In the genomic region with DNA sequence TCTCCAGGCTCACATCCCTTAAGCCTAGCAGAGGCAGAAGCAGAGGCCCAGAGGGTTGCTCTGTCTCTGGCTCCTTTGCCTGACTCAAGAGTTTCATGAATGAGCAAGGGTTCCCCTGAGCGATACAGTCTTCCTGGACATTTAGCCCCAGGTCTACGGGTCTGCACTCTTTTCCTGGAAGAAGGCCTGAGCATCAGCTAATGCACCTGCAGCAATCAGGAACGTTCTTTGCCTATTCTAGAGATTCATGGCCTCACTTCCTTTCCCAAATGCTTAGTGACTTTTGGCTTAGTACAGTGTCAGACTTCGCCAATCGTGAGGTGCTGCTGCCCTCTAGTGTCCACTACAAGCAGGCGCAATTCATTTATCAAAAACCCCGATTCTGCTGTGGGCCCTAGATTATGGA, we compare ENCODE assay signal across 8 mouse cellular contexts.
A peak's percentile ranks its signal among the peaks of the same experiment; 100 is the strongest.
DNase-seq lines count a peak whose midpoint lies in the region; ATAC-seq and TF ChIP-seq lines count a peak whose summit lies in the region.

No protein-coding gene starts in this region.

- H3K4me1 ChIP-seq in E14TG2a.4 (replicated peaks; ENCODE audit: low read depth, low read length), result peaks cover 16% of the 10 kb centered on the region
- no peaks in the 10 kb centered on the region for H3K4me1 ChIP-seq in forebrain, embryonic 14.5 days (ENCODE audit: control insufficient read depth, insufficient read depth, low read length)
- H3K4me1 ChIP-seq in intestine, embryonic 16.5 days (ENCODE audit: control insufficient read depth, insufficient read depth, low read length), result no peaks in the 10 kb centered on the region
- H3K4me1 ChIP-seq in liver, embryonic 11.5 days (replicated peaks; ENCODE audit: control insufficient read depth, insufficient read depth, low read length), result peaks cover 15% of the 10 kb centered on the region

- DNase-seq in 3134 (ENCODE audit: extremely low read depth, insufficient read length, low spot score), result peak; percentile 41
- peak; percentile 80 for DNase-seq in forebrain, embryonic 14.5 days (ENCODE audit: low spot score)
- DNase-seq in liver, embryonic 11.5 days (ENCODE audit: low spot score), result peak; percentile 49
- DNase-seq in neural tube, embryonic 10.5 days (ENCODE audit: extremely low spot score, low spot score), result peak; percentile 43
- peak; percentile 44 for DNase-seq in thymus, postnatal 36 days

- peaks cover 32% of the 10 kb centered on the region for H3K36me3 ChIP-seq in E14TG2a.4 (ENCODE audit: insufficient read depth, low read length)
- peaks cover 8% of the 10 kb centered on the region; the same call in 1 of the 2 replicates for H3K36me3 ChIP-seq in forebrain, embryonic 14.5 days (ENCODE audit: control insufficient read depth, insufficient read depth, low read length)
- 0 out of 2 replicates have a peak, but pooled peaks cover 4% of the 10 kb centered on the region for H3K36me3 ChIP-seq in intestine, embryonic 16.5 days (ENCODE audit: control insufficient read depth, insufficient read depth, low read length)
- H3K36me3 ChIP-seq in liver, embryonic 11.5 days (ENCODE audit: control insufficient read depth, insufficient read depth, low read length), result no peaks in the 10 kb centered on the region

- no peak overlapping the region for H3K4me2 ChIP-seq in forebrain, embryonic 14.5 days (ENCODE audit: low read length)
- H3K4me2 ChIP-seq in intestine, embryonic 16.5 days (ENCODE audit: low read depth, low read length), result no peak overlapping the region
- H3K4me2 ChIP-seq in liver, embryonic 11.5 days, result no peak overlapping the region

- H3K9me3 ChIP-seq in E14TG2a.4 (ENCODE audit: low read length), result peaks cover 12% of the 10 kb centered on the region
- H3K9me3 ChIP-seq in forebrain, embryonic 14.5 days (replicated peaks; ENCODE audit: control insufficient read depth, low read length), result no peaks in the 10 kb centered on the region
- H3K9me3 ChIP-seq in intestine, embryonic 16.5 days (ENCODE audit: control insufficient read depth, low read length), result no peaks in the 10 kb centered on the region
- H3K9me3 ChIP-seq in liver, embryonic 11.5 days (ENCODE audit: control insufficient read depth, low read length), result no peaks in the 10 kb centered on the region

- WGBS in forebrain, embryonic 14.5 days, result 15% methylated on average over 7 of the region's 7 CpGs
- WGBS in intestine, embryonic 16.5 days, result 19% methylated on average over 7 of the region's 7 CpGs
- WGBS in liver, embryonic 11.5 days, result 17% methylated on average over 7 of the region's 7 CpGs

- peak; percentile 90 for TF ChIP-seq CTCF in E14TG2a.4 (conservative IDR thresholded peaks at IDR 0.05; ENCODE audit: low read length)

- no peak overlapping the region for H3K9ac ChIP-seq in forebrain, embryonic 14.5 days (ENCODE audit: low read length)
- no peak overlapping the region for H3K9ac ChIP-seq in intestine, embryonic 16.5 days (ENCODE audit: low read depth, low read length)
- no peak overlapping the region for H3K9ac ChIP-seq in liver, embryonic 11.5 days (ENCODE audit: low read depth, low read length)

- H3K27me3 ChIP-seq in E14TG2a.4 (ENCODE audit: insufficient read depth, low read length), result no peaks in the 10 kb centered on the region
- H3K27me3 ChIP-seq in forebrain, embryonic 14.5 days (replicated peaks; ENCODE audit: control insufficient read depth, insufficient read depth, low read length), result no peaks in the 10 kb centered on the region
- H3K27me3 ChIP-seq in intestine, embryonic 16.5 days (replicated peaks; ENCODE audit: control insufficient read depth, insufficient read depth, low read length), result no peaks in the 10 kb centered on the region
- H3K27me3 ChIP-seq in liver, embryonic 11.5 days (replicated peaks; ENCODE audit: control insufficient read depth, insufficient read depth, low read length), result no peaks in the 10 kb centered on the region

- ATAC-seq in cerebellum, adult (ENCODE audit: insufficient number of reproducible peaks, low FRiP score, low TSS enrichment), result peak; percentile 54
- ATAC-seq in forebrain, embryonic 14.5 days, result peak; percentile 81
- ATAC-seq in intestine, embryonic 16.5 days, result peak; percentile 65; the same call in 1 of the 2 replicates
- ATAC-seq in liver, embryonic 11.5 days (replicated peaks; ENCODE audit: low FRiP score), result peak; percentile 29; the same call in 1 of the 2 replicates

- H3K27ac ChIP-seq in forebrain, embryonic 14.5 days (ENCODE audit: low read depth, low read length), result no peak overlapping the region
- H3K27ac ChIP-seq in intestine, embryonic 16.5 days (ENCODE audit: low read length), result no peak overlapping the region
- no peak overlapping the region for H3K27ac ChIP-seq in liver, embryonic 11.5 days (ENCODE audit: low read depth, low read length)

- H3K4me3 ChIP-seq in E14TG2a.4 (replicated peaks; ENCODE audit: low read length), result no peak overlapping the region
- H3K4me3 ChIP-seq in forebrain, embryonic 14.5 days (ENCODE audit: low read depth, low read length), result no peak overlapping the region
- no peak overlapping the region for H3K4me3 ChIP-seq in intestine, embryonic 16.5 days (ENCODE audit: low read length)
- H3K4me3 ChIP-seq in liver, embryonic 11.5 days (ENCODE audit: low read depth, low read length), result no peak overlapping the region

Comparison
In these comparisons a context has a peak if more than half of its experiments do, and no peak if none do; other contexts are left out.
1. ATAC-seq: peak in every context shown above with its lines; median percentile 81 in forebrain, embryonic 14.5 days; 65 in intestine, embryonic 16.5 days; 54 in cerebellum, adult; 29 in liver, embryonic 11.5 days.